Mouse (Mus musculus): ENCODE data around the gene Dhps. TPM values are rescaled to one million over a fixed set of nuclear protein-coding genes. Genes with fewer than 3 reads are reported as not detected.

Gene Dhps
- polyA plus RNA-seq (2015; fragmentation: Nextera tagmentation; extraction: Ambion mirVana): 60.0 and 60.5 TPM in 2 replicates

GRCm38 (mm10) chr8:85071514-85072281 is at the start of gene Dhps:
Dhps (plus strand) TSS chr8:85071757.
- H3K9me3 ChIP-seq: no peaks in the 10 kb centered on the region
- peak within 1 kb of the TSS; percentile 96 for H3K27ac ChIP-seq
- H3K4me2 ChIP-seq (replicated peaks): peak within 1 kb of the TSS; percentile 78
- under 1% methylated on average over 68 of the region's 68 CpGs for WGBS
- H3K4me3 ChIP-seq: peak within 1 kb of the TSS; percentile 95
- peak within 1 kb of the TSS; percentile 88 for H3K9ac ChIP-seq
- H3K27me3 ChIP-seq: no peaks in the 10 kb centered on the region
- peaks cover 39% of the 10 kb centered on the region for H3K36me3 ChIP-seq
- H3K4me1 ChIP-seq: peaks cover 14% of the 10 kb centered on the region
- peak; percentile 91 for ATAC-seq (ENCODE audit: low FRiP score, low read depth)

GRCm38 (mm10) chr8:85023846-85024245 is 47.7 kb upstream of the Dhps start:
- Histone ChIP-seq H3K4me1 (peaks cover 29% of the 10 kb centered on the region), H3K4me2 (replicated peaks) (peak overlapping the region; percentile 94), H3K27me3 (no peaks in the 10 kb centered on the region), H3K27ac (no peak overlapping the region), H3K36me3 (peaks cover 51% of the 10 kb centered on the region), H3K9me3 (no peaks in the 10 kb centered on the region), H3K4me3 (peak overlapping the region; percentile 99), H3K9ac (no peak overlapping the region)
- 95% methylated on average over 3 of the region's 3 CpGs for WGBS
- no peak for ATAC-seq (ENCODE audit: low FRiP score, low read depth)

GRCm38 (mm10) chr8:85025098-85025932 is 46.2 kb upstream of the Dhps start, which contains the start of gene Asna1:
Asna1 (minus strand) TSS chr8:85025281.
- peak; percentile 93 for ATAC-seq (ENCODE audit: low FRiP score, low read depth)
- 5% methylated on average over 30 of the region's 30 CpGs for WGBS
- peaks cover 49% of the 10 kb centered on the region for H3K36me3 ChIP-seq

GRCm38 (mm10) chr8:85026670-85027515 is 44.7 kb upstream of the Dhps start, which contains the start of gene Trir:
Trir (plus strand) TSS chr8:85026823.
- peak; percentile 82 for ATAC-seq (ENCODE audit: low FRiP score, low read depth)
- H3K4me1 ChIP-seq: peaks cover 33% of the 10 kb centered on the region
- H3K4me2 ChIP-seq (replicated peaks): peak within 1 kb of the TSS; percentile 94
- peak within 1 kb of the TSS; percentile 99 for H3K4me3 ChIP-seq
- H3K9me3 ChIP-seq: no peaks in the 10 kb centered on the region
- H3K27me3 ChIP-seq: no peaks in the 10 kb centered on the region
- under 1% methylated on average over 75 of the region's 75 CpGs for WGBS
- H3K27ac ChIP-seq: peak within 1 kb of the TSS; percentile 92
- peaks cover 49% of the 10 kb centered on the region for H3K36me3 ChIP-seq
- peak within 1 kb of the TSS; percentile 99 for H3K9ac ChIP-seq

More at GRCm38 (mm10) chr8:85025098-85025932, 46.2 kb upstream of the Dhps start, which contains the start of gene Asna1:
- Histone ChIP-seq H3K27ac (peak within 1 kb of the TSS; percentile 72), H3K4me3 (peak within 1 kb of the TSS; percentile 99), H3K9me3 (no peaks in the 10 kb centered on the region), H3K4me1 (peaks cover 33% of the 10 kb centered on the region), H3K27me3 (no peaks in the 10 kb centered on the region), H3K4me2 (replicated peaks) (peak within 1 kb of the TSS; percentile 94), H3K9ac (peak within 1 kb of the TSS; percentile 78)

GRCm38 (mm10) chr8:85027516-85027855 is 44.1 kb upstream of the Dhps start:
- H3K9me3 ChIP-seq: no peaks in the 10 kb centered on the region
- H3K27me3 ChIP-seq: no peaks in the 10 kb centered on the region
- H3K4me1 ChIP-seq: peaks cover 33% of the 10 kb centered on the region
- H3K4me2 ChIP-seq (replicated peaks): peak overlapping the region; percentile 94
- H3K4me3 ChIP-seq: peak overlapping the region; percentile 99
- peak overlapping the region; percentile 99 for H3K9ac ChIP-seq
- no peak for ATAC-seq (ENCODE audit: low FRiP score, low read depth)
- H3K36me3 ChIP-seq: peaks cover 49% of the 10 kb centered on the region
- H3K27ac ChIP-seq: peak overlapping the region; percentile 92
- under 1% methylated on average over 13 of the region's 13 CpGs for WGBS

GRCm38 (mm10) chr8:85027922-85028321 is 43.6 kb upstream of the Dhps start:
- Histone ChIP-seq H3K4me2 (replicated peaks) (peak overlapping the region; percentile 94), H3K9me3 (no peaks in the 10 kb centered on the region), H3K27me3 (no peaks in the 10 kb centered on the region), H3K9ac (peak overlapping the region; percentile 99), H3K4me1 (peaks cover 33% of the 10 kb centered on the region), H3K4me3 (peak overlapping the region; percentile 99), H3K27ac (no peak overlapping the region), H3K36me3 (peaks cover 49% of the 10 kb centered on the region)
- no peak for ATAC-seq (ENCODE audit: low FRiP score, low read depth)
- WGBS: 39% methylated on average over 2 of the region's 2 CpGs

GRCm38 (mm10) chr8:85029271-85029670 is 42.3 kb upstream of the Dhps start:
- no peak for ATAC-seq (ENCODE audit: low FRiP score, low read depth)
- Histone ChIP-seq H3K9ac (peak overlapping the region; percentile 99; the same call in 1 of the 2 replicates), H3K9me3 (no peaks in the 10 kb centered on the region), H3K4me3 (no peak overlapping the region), H3K4me2 (replicated peaks) (peak overlapping the region; percentile 94), H3K27ac (no peak overlapping the region), H3K27me3 (no peaks in the 10 kb centered on the region), H3K4me1 (peaks cover 29% of the 10 kb centered on the region), H3K36me3 (peaks cover 50% of the 10 kb centered on the region)
- WGBS: 88% methylated on average over 14 of the region's 14 CpGs

GRCm38 (mm10) chr8:85032622-85033311 is 38.8 kb upstream of the Dhps start:
- 88% methylated on average over 4 of the region's 4 CpGs for WGBS
- peaks cover 26% of the 10 kb centered on the region for H3K4me1 ChIP-seq
- H3K4me3 ChIP-seq: no peak overlapping the region
- no peak overlapping the region for H3K9ac ChIP-seq
- H3K27ac ChIP-seq: no peak overlapping the region
- peaks cover 50% of the 10 kb centered on the region for H3K36me3 ChIP-seq
- H3K27me3 ChIP-seq: no peaks in the 10 kb centered on the region
- H3K4me2 ChIP-seq (replicated peaks): no peak overlapping the region
- H3K9me3 ChIP-seq: no peaks in the 10 kb centered on the region
- ATAC-seq (ENCODE audit: low FRiP score, low read depth): no peak

GRCm38 (mm10) chr8:85033867-85034266 is 37.7 kb upstream of the Dhps start:
- H3K36me3 ChIP-seq: peaks cover 50% of the 10 kb centered on the region
- no peaks in the 10 kb centered on the region for H3K9me3 ChIP-seq
- no peak overlapping the region for H3K9ac ChIP-seq
- H3K27ac ChIP-seq: no peak overlapping the region
- H3K4me3 ChIP-seq: no peak overlapping the region
- 55% methylated on average over 1 of the region's 1 CpGs for WGBS
- H3K4me1 ChIP-seq: peaks cover 22% of the 10 kb centered on the region
- ATAC-seq (ENCODE audit: low FRiP score, low read depth): no peak
- H3K27me3 ChIP-seq: no peaks in the 10 kb centered on the region
- 0 out of 2 replicates have a peak overlapping the region, but pooled peaks have one; percentile 84 for H3K4me2 ChIP-seq (replicated peaks)

- no peaks in the 10 kb centered on the region for H3K27me3 ChIP-seq
- 2% methylated on average over 13 of the region's 13 CpGs for WGBS
- peaks cover 43% of the 10 kb centered on the region for H3K36me3 ChIP-seq
- no peak for ATAC-seq (ENCODE audit: low FRiP score, low read depth)
- H3K4me2 ChIP-seq (replicated peaks): peak overlapping the region; percentile 84
- H3K27ac ChIP-seq: 0 out of 2 replicates have a peak overlapping the region, but pooled peaks have one; percentile 100
- H3K4me1 ChIP-seq: peaks cover 24% of the 10 kb centered on the region
- peak overlapping the region; percentile 78 for H3K9ac ChIP-seq
- H3K9me3 ChIP-seq: no peaks in the 10 kb centered on the region
- peak overlapping the region; percentile 86 for H3K4me3 ChIP-seq
Measured at GRCm38 (mm10) chr8:85034764-85035163, 36.8 kb upstream of the Dhps start.
